Mouse (Mus musculus) brain, adult 2 months (tissue): Measurements from ENCODE around the gene Lrrc75b.
A peak's percentile ranks its signal among the peaks of the same experiment; 100 is the strongest.

Experiments used
- DNase-seq: peaks from one replicate; pipeline ENCODE4 v3.0.0; 2011; ENCODE audit warnings: low read depth, low spot score

The Lrrc75b gene

GRCm38 (mm10) chr10:75559676-75560548 lies at the start of gene Lrrc75b:
Lrrc75b (minus strand) TSS chr10:75560330.
- peak; percentile 87 for DNase-seq

DNA sequence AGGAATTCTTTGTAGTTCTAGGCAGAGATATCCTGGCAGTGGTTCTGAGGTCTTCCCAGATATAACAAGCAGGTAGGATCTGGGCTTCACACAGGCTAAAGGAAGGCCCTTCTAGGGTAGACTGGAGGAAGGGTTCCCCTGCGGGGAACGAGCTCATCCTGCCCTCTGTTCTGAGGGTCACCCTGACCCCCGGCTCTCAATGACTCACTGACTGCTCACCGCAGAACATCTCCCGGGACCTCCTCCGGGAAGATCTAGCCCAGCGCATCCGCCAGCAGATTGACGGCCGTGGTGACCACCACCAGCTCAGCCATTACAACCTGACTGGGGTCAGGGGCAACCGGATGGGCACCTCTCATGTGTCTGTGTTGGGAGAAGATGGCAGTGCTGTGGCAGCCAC lies 48.8 kb upstream of the Lrrc75b start:
- DNase-seq: no peak

DNA sequence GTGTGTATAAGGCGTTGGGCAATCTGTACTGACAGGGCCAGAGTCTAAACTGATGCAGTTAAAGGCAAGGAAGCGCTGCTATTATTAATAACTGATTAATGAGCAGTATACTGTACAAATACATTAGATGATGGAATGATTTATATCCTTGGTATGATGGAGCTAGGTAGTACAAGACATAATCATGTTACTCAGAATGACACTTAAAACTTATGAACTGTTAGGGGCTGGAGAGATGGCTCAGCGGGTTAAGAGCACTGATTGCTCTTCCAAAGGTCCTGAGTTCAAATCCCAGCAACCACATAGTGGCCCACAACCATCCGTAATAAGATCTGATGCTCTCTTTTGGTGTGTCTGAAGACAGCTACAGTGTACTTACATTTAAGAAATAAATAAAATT lies 47.1 kb upstream of the Lrrc75b start:
- DNase-seq: no peak

- DNase-seq: no peak
Observed at GRCm38 (mm10) chr10:75605162-75605846, 45.2 kb upstream of the Lrrc75b start.

- no peak for DNase-seq
Observed at GRCm38 (mm10) chr10:75600189-75600730, 40.1 kb upstream of the Lrrc75b start.

GRCm38 (mm10) chr10:75595981-75596380 lies 35.9 kb upstream of the Lrrc75b start:
- DNase-seq: peak; percentile 23

DNA sequence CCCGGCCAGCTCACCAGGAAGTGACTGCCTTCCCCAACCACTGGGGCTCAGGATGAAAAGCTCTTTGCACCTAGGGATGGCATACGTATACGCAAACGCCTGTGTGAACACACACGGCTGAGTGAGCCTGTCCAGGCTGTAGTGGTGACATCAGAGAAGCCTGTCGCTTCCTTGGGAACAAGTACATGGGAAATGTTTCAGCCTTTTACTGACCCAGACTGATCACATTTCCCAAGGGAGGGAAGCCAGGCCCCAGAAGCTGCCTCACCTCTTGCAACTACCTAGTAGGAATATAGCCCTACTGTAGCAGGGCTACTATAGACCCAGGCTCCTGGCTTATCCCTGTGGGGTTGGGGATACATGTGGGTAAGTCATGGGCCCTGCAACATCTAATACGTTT lies 32.5 kb upstream of the Lrrc75b start:
- no peak for DNase-seq

DNA sequence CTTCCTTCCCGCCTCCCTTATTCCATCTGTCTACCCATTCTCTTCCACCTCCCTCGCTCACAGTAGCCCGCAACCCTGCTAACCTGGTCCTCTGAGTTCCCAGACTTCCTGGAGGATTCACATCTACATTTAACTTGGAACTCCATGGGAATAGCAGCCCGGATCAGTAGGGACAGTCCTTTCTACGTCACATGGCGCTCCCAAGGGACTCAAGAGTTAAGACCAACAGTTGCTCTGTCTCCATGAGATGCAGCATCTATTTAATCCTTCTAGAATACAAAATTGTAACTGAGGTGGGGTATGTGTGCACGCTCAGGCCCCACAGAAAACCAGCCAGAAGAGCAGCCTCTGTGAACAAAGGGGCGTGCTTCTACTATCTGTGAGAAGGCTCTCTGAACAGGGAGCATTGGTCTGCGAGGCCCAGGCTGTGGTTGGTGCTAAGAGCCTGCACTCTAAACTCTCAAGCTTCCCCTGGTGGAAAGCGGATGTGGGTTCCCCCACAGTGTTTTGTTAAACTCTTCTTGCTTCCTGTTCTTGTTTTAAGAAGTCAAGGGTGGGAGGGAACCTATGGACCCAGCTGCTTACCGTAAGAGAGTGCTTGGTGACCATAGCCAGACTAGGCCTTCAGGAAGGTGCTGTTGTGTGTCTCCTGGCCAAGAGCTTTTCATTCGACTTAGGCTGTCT lies 31.2 kb upstream of the Lrrc75b start:
- peak; percentile 49 for DNase-seq

GRCm38 (mm10) chr10:75589651-75590050 lies 29.5 kb upstream of the Lrrc75b start:
- no peak for DNase-seq

DNA sequence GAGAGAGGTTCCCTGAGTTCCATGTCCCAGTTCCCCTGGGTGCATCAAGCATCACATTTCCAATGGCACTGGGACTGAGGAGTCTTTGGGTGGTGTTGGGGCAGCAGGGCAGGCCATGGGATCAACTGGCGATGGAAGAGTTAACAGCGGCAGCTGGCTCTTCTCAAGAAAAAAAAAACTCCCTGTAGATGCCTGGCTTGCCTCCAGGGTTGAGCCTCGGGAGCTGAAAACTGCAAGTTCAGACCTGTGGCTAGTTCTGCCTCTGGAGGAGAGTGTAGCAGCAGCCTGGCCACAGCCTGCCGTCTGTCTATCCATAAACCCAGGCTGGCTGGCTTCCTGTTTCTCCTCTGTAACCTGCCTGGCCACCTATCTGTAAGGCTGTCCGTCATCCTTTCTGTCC lies 29.0 kb upstream of the Lrrc75b start, which contains the start of gene Ggt5:
TSS of gene Ggt5 (plus strand) at position 212 of the 400 bp plus-strand sequence.
- DNase-seq: peak; percentile 37

DNA sequence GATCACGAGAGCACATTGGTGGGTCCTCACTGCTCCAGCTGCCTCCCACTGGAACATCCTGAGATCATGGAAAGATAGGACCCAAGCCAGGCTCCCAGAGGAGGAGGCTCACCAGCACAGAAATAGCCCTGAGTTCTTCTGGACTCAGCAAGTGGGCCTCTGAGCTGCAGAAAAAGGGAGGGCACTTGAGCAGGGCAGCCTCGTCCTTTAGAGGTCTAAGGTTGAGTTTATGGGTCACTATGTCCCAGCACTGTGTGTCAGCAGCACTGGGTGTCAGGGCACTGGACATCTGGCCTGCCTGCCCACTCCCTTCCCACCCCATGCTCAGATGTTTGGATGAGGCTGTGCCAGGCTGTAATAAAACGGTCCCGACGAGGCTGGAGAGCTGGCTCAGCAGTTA lies 28.2 kb upstream of the Lrrc75b start:
- no peak for DNase-seq

GRCm38 (mm10) chr10:75587781-75588180 lies 27.7 kb upstream of the Lrrc75b start:
- DNase-seq: no peak

GRCm38 (mm10) chr10:75586553-75586879 lies 26.4 kb upstream of the Lrrc75b start:
- no peak for DNase-seq

DNA sequence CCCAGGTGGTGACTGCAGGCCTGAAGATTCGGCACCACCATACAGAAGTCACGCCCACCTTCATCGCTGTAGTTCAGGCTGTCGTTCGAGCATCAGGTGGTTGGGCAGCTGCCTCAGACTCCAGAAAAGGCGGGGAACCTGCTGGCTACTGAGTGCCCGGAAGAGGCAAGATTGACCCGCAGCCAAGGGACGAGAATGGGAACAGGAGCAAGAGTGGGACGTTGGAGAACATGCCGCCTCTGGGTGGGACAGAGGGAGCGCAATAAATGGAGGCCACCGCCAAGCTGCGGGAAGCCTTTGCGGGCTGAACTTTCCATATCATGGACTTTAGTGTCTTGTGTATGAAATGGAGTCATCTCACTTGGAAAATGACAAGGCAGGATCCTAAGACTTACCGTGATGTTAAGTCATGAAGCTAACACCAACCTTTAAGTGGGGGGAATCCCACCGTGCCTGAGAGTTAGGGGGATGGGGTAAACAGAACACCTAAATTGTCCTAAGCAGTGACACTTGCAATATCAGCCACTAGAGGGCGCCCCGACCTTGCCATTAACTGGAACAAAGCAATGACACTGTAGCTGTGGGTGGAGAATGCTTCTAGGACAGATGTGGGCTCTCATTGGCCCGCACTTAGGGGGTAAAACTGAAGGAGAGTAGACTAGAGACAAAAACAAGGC lies 25.9 kb upstream of the Lrrc75b start:
- DNase-seq: peak; percentile 92

GRCm38 (mm10) chr10:75579129-75579528 lies 19.0 kb upstream of the Lrrc75b start:
- DNase-seq: no peak

GRCm38 (mm10) chr10:75573965-75574364 lies 13.8 kb upstream of the Lrrc75b start:
- DNase-seq: no peak

GRCm38 (mm10) chr10:75573181-75573580 lies 13.1 kb upstream of the Lrrc75b start:
- no peak for DNase-seq

DNA sequence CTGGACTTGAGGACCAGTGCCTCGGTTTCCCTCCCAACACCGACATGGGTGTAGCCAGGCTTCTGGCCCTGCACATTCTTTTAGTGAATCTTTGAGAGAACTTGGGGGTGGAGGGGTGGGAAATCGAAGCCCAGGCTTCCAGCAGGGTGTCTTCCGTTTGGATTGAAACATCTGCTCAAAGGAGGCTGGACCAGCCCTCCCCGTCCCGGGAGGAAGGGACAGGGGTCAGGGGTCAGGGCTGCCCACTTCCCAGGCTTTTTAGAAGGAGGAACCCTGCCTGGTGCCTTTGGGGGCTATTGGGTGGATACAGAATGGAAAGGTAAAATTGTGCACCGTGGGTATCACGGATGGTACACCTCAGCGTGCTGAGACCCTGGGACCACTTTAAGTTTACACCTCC lies 11.8 kb upstream of the Lrrc75b start:
- no peak for DNase-seq

DNA sequence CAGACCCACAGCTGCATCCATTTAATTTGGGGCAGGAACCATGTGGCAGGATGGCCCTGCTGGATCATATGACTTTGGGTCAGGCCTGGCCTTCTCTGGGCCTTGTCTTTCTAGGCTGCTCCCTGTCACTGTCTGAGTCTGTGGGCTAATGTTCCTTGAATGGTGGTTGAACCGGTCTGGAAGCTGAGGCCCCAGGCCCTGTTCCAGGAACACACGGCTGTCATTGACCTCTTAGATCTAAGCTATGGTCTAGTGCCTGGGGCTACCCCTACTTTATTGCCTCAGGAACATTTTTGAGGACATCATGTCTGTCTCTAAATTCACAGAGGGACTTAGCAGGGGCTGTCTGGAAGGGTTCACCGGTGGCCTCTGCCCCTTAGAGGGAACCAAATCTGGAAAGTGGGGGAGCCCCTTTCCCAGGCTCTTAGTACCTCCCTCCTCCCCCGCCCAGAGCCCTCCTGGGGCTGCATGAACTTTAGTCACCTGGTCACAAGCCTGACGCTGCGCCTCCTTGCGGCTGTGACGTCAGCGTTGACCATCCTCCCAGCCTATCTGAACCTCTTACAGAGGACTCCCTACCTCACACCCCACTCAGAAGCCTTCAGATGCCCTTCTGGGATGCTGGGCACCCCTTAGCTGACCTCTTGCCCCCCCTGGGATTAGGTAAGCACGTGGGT lies 11.0 kb upstream of the Lrrc75b start:
- no peak for DNase-seq

GRCm38 (mm10) chr10:75568851-75569250 lies 8.7 kb upstream of the Lrrc75b start:
- DNase-seq: no peak

DNA sequence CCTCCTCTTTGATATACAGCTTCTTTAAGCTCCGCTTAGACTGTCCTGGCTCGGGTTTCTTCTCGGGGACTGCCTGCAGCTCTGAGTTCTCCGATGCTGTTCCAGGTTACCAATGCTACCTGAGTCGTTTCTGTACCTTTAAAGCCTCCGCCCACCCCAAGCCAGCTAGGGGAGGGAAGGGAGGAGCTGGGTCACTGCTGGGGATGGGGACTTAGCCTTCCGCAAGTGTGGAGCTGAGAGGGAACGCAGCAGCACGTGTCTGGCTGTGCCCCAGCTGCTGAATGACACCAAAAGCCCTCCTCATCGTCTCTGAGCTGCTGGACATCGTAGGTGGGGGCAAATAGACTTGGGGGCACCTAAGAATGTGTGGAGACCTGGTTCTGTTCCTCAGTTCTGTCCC lies 8.3 kb upstream of the Lrrc75b start:
- DNase-seq: no peak
